Comparison of ENCODE assay signal across 7 mouse cellular contexts in genomic region chr8:84976031-84976762, GRCm38 (mm10). TPM values are rescaled to one million over a fixed set of nuclear protein-coding genes. Genes with fewer than 3 reads are reported as not detected.
A peak's percentile ranks its signal among the peaks of the same experiment; 100 is the strongest.
DNase-seq lines count a peak whose midpoint lies in the region; ATAC-seq lines count a peak whose summit lies in the region.

No protein-coding gene starts in this region.

- peak overlapping the region; percentile 49 for H3K9ac ChIP-seq in embryonic facial prominence, embryonic 12.5 days
- H3K9ac ChIP-seq in limb, embryonic 11.5 days (ENCODE audit: low read length), result peak overlapping the region; percentile 31
- peak overlapping the region; percentile 67 for H3K9ac ChIP-seq in midbrain, embryonic 13.5 days (replicated peaks)

- peaks cover 27% of the 10 kb centered on the region for H3K36me3 ChIP-seq in embryonic facial prominence, embryonic 12.5 days
- peaks cover 15% of the 10 kb centered on the region; the same call in 1 of the 2 replicates for H3K36me3 ChIP-seq in limb, embryonic 11.5 days (ENCODE audit: control insufficient read depth, insufficient read depth, low read length)
- peaks cover 38% of the 10 kb centered on the region for H3K36me3 ChIP-seq in midbrain, embryonic 13.5 days

- H3K4me2 ChIP-seq in embryonic facial prominence, embryonic 12.5 days (replicated peaks), result peak overlapping the region; percentile 98
- peak overlapping the region; percentile 97 for H3K4me2 ChIP-seq in limb, embryonic 11.5 days (ENCODE audit: low read depth, severe bottlenecking)
- H3K4me2 ChIP-seq in midbrain, embryonic 13.5 days (replicated peaks), result peak overlapping the region; percentile 95

- DNase-seq in adrenal gland, postnatal 36 days, result peak; percentile 97 to 98
- peak; percentile 98 for DNase-seq in heart, adult 18-20 months
- DNase-seq in kidney, adult 18-20 months, result peak; percentile 97
- peak; percentile 95 for DNase-seq in limb, embryonic 11.5 days (ENCODE audit: low spot score)
- DNase-seq in spleen, adult 12 weeks (ENCODE audit: low spot score), result peak; percentile 89

- peak overlapping the region; percentile 70 for H3K27ac ChIP-seq in embryonic facial prominence, embryonic 12.5 days
- H3K27ac ChIP-seq in limb, embryonic 11.5 days (replicated peaks; ENCODE audit: low read depth, low read length), result peak overlapping the region; percentile 36; the same call in 1 of the 2 replicates
- H3K27ac ChIP-seq in midbrain, embryonic 13.5 days, result peak overlapping the region; percentile 58; the same call in 1 of the 2 replicates

- peak; percentile 50 for ATAC-seq in embryonic facial prominence, embryonic 12.5 days (ENCODE audit: insufficient number of reproducible peaks, insufficient read depth, low FRiP score, low TSS enrichment)
- ATAC-seq in limb, embryonic 11.5 days (ENCODE audit: insufficient number of reproducible peaks, low FRiP score, low TSS enrichment, low read depth), result peak; percentile 78
- peak; percentile 78 for ATAC-seq in midbrain, embryonic 13.5 days

- peaks cover 52% of the 10 kb centered on the region for H3K4me1 ChIP-seq in embryonic facial prominence, embryonic 12.5 days
- H3K4me1 ChIP-seq in limb, embryonic 11.5 days (ENCODE audit: control insufficient read depth, insufficient read depth, low read length), result peaks cover 47% of the 10 kb centered on the region
- H3K4me1 ChIP-seq in midbrain, embryonic 13.5 days (replicated peaks), result peaks cover 77% of the 10 kb centered on the region

- H3K4me3 ChIP-seq in embryonic facial prominence, embryonic 12.5 days, result peak overlapping the region; percentile 50
- H3K4me3 ChIP-seq in limb, embryonic 11.5 days (ENCODE audit: low read depth, low read length), result peak overlapping the region; percentile 53
- H3K4me3 ChIP-seq in midbrain, embryonic 13.5 days (replicated peaks), result peak overlapping the region; percentile 53

- under 1% methylated on average over 61 of the region's 61 CpGs for WGBS in embryonic facial prominence, embryonic 12.5 days
- WGBS in limb, embryonic 11.5 days, result under 1% methylated on average over 61 of the region's 61 CpGs
- 1% methylated on average over 61 of the region's 61 CpGs for WGBS in midbrain, embryonic 13.5 days

- H3K9me3 ChIP-seq in embryonic facial prominence, embryonic 12.5 days, result no peaks in the 10 kb centered on the region
- no peaks in the 10 kb centered on the region for H3K9me3 ChIP-seq in limb, embryonic 11.5 days (ENCODE audit: control insufficient read depth, low read length)
- no peaks in the 10 kb centered on the region for H3K9me3 ChIP-seq in midbrain, embryonic 13.5 days

- peaks cover 33% of the 10 kb centered on the region for H3K27me3 ChIP-seq in embryonic facial prominence, embryonic 12.5 days
- peaks cover 15% of the 10 kb centered on the region for H3K27me3 ChIP-seq in limb, embryonic 11.5 days (ENCODE audit: control insufficient read depth, insufficient read depth, low read length)
- peaks cover 37% of the 10 kb centered on the region for H3K27me3 ChIP-seq in midbrain, embryonic 13.5 days

RNA-seq across cellular contexts. Expression of gene Junb, which starts 2.3 kb away (rescaled TPM):
- total RNA-seq in adrenal gland, postnatal 36 days (2021), result 100 to 1,000 TPM in 1 of 2 experiments, 10 to 100 TPM in 1; 71.5 to 139 TPM
- 8.0 and 9.0 TPM in 2 replicates for polyA plus RNA-seq in embryonic facial prominence, embryonic 12.5 days (2016; fragmentation: Nextera tagmentation; extraction: Ambion mirVana)
- total RNA-seq in heart, adult 18-20 months (2021), result 10 to 100 TPM; 11.0 to 13.9 TPM
- polyA plus RNA-seq in limb, embryonic 11.5 days (2014; fragmentation: Nextera tagmentation; extraction: Ambion mirVana), result 7.2 and 7.7 TPM in 2 replicates
- 3.5 and 6.1 TPM in 2 replicates for polyA plus RNA-seq in midbrain, embryonic 13.5 days (2015; fragmentation: Nextera tagmentation; extraction: Ambion mirVana)

RNA-seq across cellular contexts. Expression of gene Rnaseh2a, which starts 6.6 kb away (rescaled TPM):
- 100 to 1,000 TPM; 109 to 136 TPM for total RNA-seq in adrenal gland, postnatal 36 days (2021)
- 104 and 115 TPM in 2 replicates for polyA plus RNA-seq in embryonic facial prominence, embryonic 12.5 days (2016; fragmentation: Nextera tagmentation; extraction: Ambion mirVana)
- total RNA-seq in heart, adult 18-20 months (2021), result 10 to 100 TPM; 45.6 to 48.4 TPM
- polyA plus RNA-seq in limb, embryonic 11.5 days (2014; fragmentation: Nextera tagmentation; extraction: Ambion mirVana), result 127 and 133 TPM in 2 replicates
- polyA plus RNA-seq in midbrain, embryonic 13.5 days (2015; fragmentation: Nextera tagmentation; extraction: Ambion mirVana), result 66.5 and 68.6 TPM in 2 replicates

RNA-seq across cellular contexts. Expression of gene Prdx2, which starts 6.8 kb away (rescaled TPM):
- total RNA-seq in adrenal gland, postnatal 36 days (2021), result 100 to 1,000 TPM; 651 to 659 TPM
- polyA plus RNA-seq in embryonic facial prominence, embryonic 12.5 days (2016; fragmentation: Nextera tagmentation; extraction: Ambion mirVana), result 1,038 and 1,130 TPM in 2 replicates
- 100 to 1,000 TPM; 648 to 740 TPM for total RNA-seq in heart, adult 18-20 months (2021)
- 1,235 and 1,326 TPM in 2 replicates for polyA plus RNA-seq in limb, embryonic 11.5 days (2014; fragmentation: Nextera tagmentation; extraction: Ambion mirVana)
- 1,603 and 1,658 TPM in 2 replicates for polyA plus RNA-seq in midbrain, embryonic 13.5 days (2015; fragmentation: Nextera tagmentation; extraction: Ambion mirVana)

RNA-seq across cellular contexts. Expression of gene Gm49661, which starts 7.0 kb away (rescaled TPM):
- total RNA-seq in adrenal gland, postnatal 36 days (2021), result 1 to 10 TPM in 1 of 2 experiments, not detected in 1; 1.5 TPM
- not detected in 2 replicates for polyA plus RNA-seq in embryonic facial prominence, embryonic 12.5 days (2016; fragmentation: Nextera tagmentation; extraction: Ambion mirVana)
- 1 to 10 TPM in 1 of 2 experiments, not detected in 1; 2.3 TPM for total RNA-seq in heart, adult 18-20 months (2021)
- polyA plus RNA-seq in limb, embryonic 11.5 days (2014; fragmentation: Nextera tagmentation; extraction: Ambion mirVana), result not detected in 2 replicates
- polyA plus RNA-seq in midbrain, embryonic 13.5 days (2015; fragmentation: Nextera tagmentation; extraction: Ambion mirVana), result not detected in 2 replicates

RNA-seq across cellular contexts. Expression of gene Hook2, which starts 14.2 kb away (rescaled TPM):
- 1 to 10 TPM; 7.0 to 8.2 TPM for total RNA-seq in adrenal gland, postnatal 36 days (2021)
- 20.6 TPM in 2 replicates for polyA plus RNA-seq in embryonic facial prominence, embryonic 12.5 days (2016; fragmentation: Nextera tagmentation; extraction: Ambion mirVana)
- total RNA-seq in heart, adult 18-20 months (2021), result 1 to 10 TPM; 2.7 TPM
- polyA plus RNA-seq in limb, embryonic 11.5 days (2014; fragmentation: Nextera tagmentation; extraction: Ambion mirVana), result 14.5 and 15.2 TPM in 2 replicates
- 23.5 and 23.8 TPM in 2 replicates for polyA plus RNA-seq in midbrain, embryonic 13.5 days (2015; fragmentation: Nextera tagmentation; extraction: Ambion mirVana)

Comparison
In these comparisons a context has a peak if more than half of its experiments do, and no peak if none do; other contexts are left out.
1. Peak in every context shown above with its lines: DNase-seq, ATAC-seq, H3K4me3 ChIP-seq and H3K27ac ChIP-seq.